Mouse (Mus musculus) kidney, postnatal 0 days (tissue): ENCODE results near the gene Arhgap23. TPM values are rescaled to one million over a fixed set of nuclear protein-coding genes. Genes with fewer than 3 reads are reported as not detected.

ENCODE experiments used
- ATAC-seq: fragments of 200-750 bp; cut with Nextera tagmentation; replicated peaks from 2 replicates; pipeline ENCODE4 v1.8.0; 2017; ENCODE audit warnings: low read depth, moderate number of reproducible peaks, moderate TSS enrichment, moderate library complexity; ENCODE audit not compliant: low FRiP score
- DNase-seq: peaks from one replicate; pipeline ENCODE4 v3.0.0-alpha.2; 2016; ENCODE audit warnings: low spot score
- H3K27ac ChIP-seq: fragments of 300-500 bp; sonication (generic); 2 replicates; pipeline ENCODE4 v1.5.1; 2014; ENCODE audit warnings: mild to moderate bottlenecking
- H3K27me3 ChIP-seq: fragments of 300-500 bp; sonication (generic); 2 replicates; pipeline ENCODE4 v1.6.1; 2014; ENCODE audit warnings: low read length, mixed read lengths; ENCODE audit not compliant: insufficient read depth
- H3K36me3 ChIP-seq: fragments of 300-500 bp; sonication (generic); 2 replicates; pipeline ENCODE4 v1.6.1; 2014; ENCODE audit warnings: low read length, mixed read lengths; ENCODE audit not compliant: insufficient read depth
- H3K4me1 ChIP-seq: fragments of 300-500 bp; sonication (generic); replicated peaks from 2 replicates; pipeline ENCODE4 v1.6.1; 2014; ENCODE audit warnings: antibody characterized with exemption, low read length, mixed read lengths; ENCODE audit not compliant: insufficient read depth
- H3K4me2 ChIP-seq: fragments of 300-500 bp; sonication (generic); 2 replicates; pipeline ENCODE4 v1.6.1; 2014; ENCODE audit warnings: mild to moderate bottlenecking, low read length, moderate library complexity, mixed read lengths
- H3K4me3 ChIP-seq: fragments of 300-500 bp; sonication (generic); replicated peaks from 2 replicates; pipeline ENCODE4 v1.5.1; 2014; ENCODE audit warnings: low read depth, low read length
- H3K9ac ChIP-seq: fragments of 300-500 bp; sonication (generic); 2 replicates; pipeline ENCODE4 v1.6.1; 2014; ENCODE audit warnings: low read depth, low read length
- H3K9me3 ChIP-seq: fragments of 300-500 bp; sonication (generic); replicated peaks from 2 replicates; pipeline ENCODE4 v1.6.1; 2016; ENCODE audit warnings: low read length, inconsistent platforms, mixed read lengths
- CTCF ChIP-seq: IDR thresholded peaks from 2 replicates; pipeline ENCODE4 v1.5.1; 2016; ENCODE audit warnings: antibody characterized with exemption, low read depth, mild to moderate bottlenecking, moderate library complexity
- WGBS: fragments of 180-500 bp; shearing (Covaris S2); extraction: QIAGEN DNeasy Blood & Tissue Kit; methylation state at CpG from one replicate; pipeline ENCODE4 v1.1.7; 2014; 5-methylcytosine and 5-hydroxymethylcytosine counted together
- polyA plus RNA-seq: library from polyadenylated mRNA; unstranded; fragments of >200 nt; fragmentation: Nextera tagmentation; extraction: Ambion mirVana; gene quantifications from 2 replicates; pipeline ENCODE4 v1.2.1, GENCODE M21; 2015

Gene Arhgap23
- polyA plus RNA-seq, 1 experiment from 2014 or later = 5.7 TPM

DNA sequence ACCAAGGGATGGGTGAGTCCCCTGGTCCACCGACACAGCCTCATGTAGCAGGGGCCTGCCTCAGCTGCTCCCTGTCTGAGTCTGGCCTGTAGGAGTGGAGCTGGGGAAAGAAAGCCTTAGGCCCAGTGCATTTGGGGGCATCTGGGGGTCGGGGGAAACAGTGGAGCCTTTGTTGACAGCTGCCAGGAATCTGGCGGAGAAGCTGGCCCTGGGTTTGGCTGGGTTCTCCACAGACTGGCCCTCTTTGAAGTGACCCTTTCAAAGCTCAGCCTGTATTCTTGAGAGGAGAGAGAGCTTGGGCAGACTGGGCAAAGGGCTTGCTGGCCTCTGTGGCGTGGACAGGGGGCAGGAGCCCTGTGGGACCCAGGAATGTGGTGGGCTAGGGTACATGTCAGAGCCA lies 7.2 kb downstream of the Arhgap23 start:
- Histone ChIP-seq H3K4me2 (no peak overlapping the region), H3K27me3 (no peaks in the 10 kb centered on the region), H3K9ac (no peak overlapping the region), H3K9me3 (no peaks in the 10 kb centered on the region), H3K36me3 (no peaks in the 10 kb centered on the region), H3K4me3 (no peak overlapping the region), H3K4me1 (no peaks in the 10 kb centered on the region; the same call in 1 of the 2 replicates), H3K27ac (no peak overlapping the region)
- ATAC-seq (no peak), DNase-seq (no peak)
- WGBS = 65% methylated on average over 4 of the region's 4 CpGs
- TF ChIP-seq CTCF = no peak

- H3K9me3 ChIP-seq = no peaks in the 10 kb centered on the region
- no peak overlapping the region for H3K4me2 ChIP-seq
- TF ChIP-seq CTCF = no peak
- no peaks in the 10 kb centered on the region for H3K36me3 ChIP-seq
- ATAC-seq (no peak), DNase-seq (no peak)
- no peak overlapping the region for H3K9ac ChIP-seq
- no peak overlapping the region for H3K4me3 ChIP-seq
- H3K4me1 ChIP-seq = no peaks in the 10 kb centered on the region; the same call in 1 of the 2 replicates
- no peak overlapping the region for H3K27ac ChIP-seq
- no peaks in the 10 kb centered on the region for H3K27me3 ChIP-seq
- WGBS = 56% methylated on average over 5 of the region's 5 CpGs
Observed at GRCm38 (mm10) chr11:97424092-97424692, 8.9 kb downstream of the Arhgap23 start.

- H3K36me3 ChIP-seq = no peaks in the 10 kb centered on the region
- no peaks in the 10 kb centered on the region; the same call in 1 of the 2 replicates for H3K4me1 ChIP-seq
- no peaks in the 10 kb centered on the region for H3K27me3 ChIP-seq
- no peaks in the 10 kb centered on the region for H3K9me3 ChIP-seq
- H3K27ac ChIP-seq = no peak overlapping the region
- no peak for DNase-seq
- no peak overlapping the region for H3K9ac ChIP-seq
- H3K4me3 ChIP-seq = no peak overlapping the region
- no peak for TF ChIP-seq CTCF
- no peak overlapping the region for H3K4me2 ChIP-seq
- 57% methylated on average over 3 of the region's 3 CpGs for WGBS
- ATAC-seq = no peak
Observed at GRCm38 (mm10) chr11:97424802-97425201, 9.5 kb downstream of the Arhgap23 start.

GRCm38 (mm10) chr11:97427794-97428725 lies 12.7 kb downstream of the Arhgap23 start:
- Histone ChIP-seq H3K27ac (no peak overlapping the region), H3K4me3 (peak overlapping the region; percentile 21), H3K4me2 (peak overlapping the region; percentile 62), H3K9ac (no peak overlapping the region), H3K9me3 (no peaks in the 10 kb centered on the region), H3K27me3 (no peaks in the 10 kb centered on the region), H3K4me1 (no peaks in the 10 kb centered on the region; the same call in 1 of the 2 replicates), H3K36me3 (no peaks in the 10 kb centered on the region)
- peak; percentile 55 for ATAC-seq
- 2% methylated on average over 32 of the region's 32 CpGs for WGBS
- TF ChIP-seq CTCF = no peak
- peak; percentile 90 for DNase-seq

DNA sequence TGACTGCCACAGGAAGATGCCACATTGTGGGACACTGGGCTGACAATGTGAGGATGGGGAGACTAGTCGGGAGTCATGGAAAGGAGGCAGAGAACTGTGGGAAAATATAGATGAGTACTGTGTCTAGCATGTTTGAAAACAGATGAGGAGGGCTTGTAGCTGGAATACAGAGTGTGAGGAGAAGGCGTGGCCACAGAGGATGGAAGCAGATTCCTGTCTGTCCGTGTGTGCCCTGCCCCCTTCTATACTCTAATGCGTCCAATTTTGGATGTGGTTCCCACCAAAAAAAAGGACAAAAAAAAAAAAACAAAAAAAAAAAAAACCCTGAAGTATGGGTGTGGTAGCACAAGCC lies 13.4 kb downstream of the Arhgap23 start:
- H3K4me3 ChIP-seq = peak overlapping the region; percentile 21; the same call in 1 of the 2 replicates
- WGBS = 58% methylated on average over 4 of the region's 4 CpGs
- H3K9me3 ChIP-seq = no peaks in the 10 kb centered on the region
- no peak overlapping the region for H3K27ac ChIP-seq
- no peaks in the 10 kb centered on the region for H3K36me3 ChIP-seq
- DNase-seq (no peak), ATAC-seq (no peak)
- H3K9ac ChIP-seq = no peak overlapping the region
- no peaks in the 10 kb centered on the region; the same call in 1 of the 2 replicates for H3K4me1 ChIP-seq
- no peak for TF ChIP-seq CTCF
- H3K4me2 ChIP-seq = peak overlapping the region; percentile 62
- H3K27me3 ChIP-seq = no peaks in the 10 kb centered on the region

GRCm38 (mm10) chr11:97429615-97430014 lies 14.3 kb downstream of the Arhgap23 start:
- ATAC-seq (no peak), DNase-seq (no peak)
- H3K4me2 ChIP-seq = no peak overlapping the region
- no peaks in the 10 kb centered on the region for H3K36me3 ChIP-seq
- H3K9me3 ChIP-seq = no peaks in the 10 kb centered on the region
- no peak overlapping the region for H3K9ac ChIP-seq
- peaks cover 1% of the 10 kb centered on the region; the same call in 1 of the 2 replicates for H3K4me1 ChIP-seq
- H3K4me3 ChIP-seq = no peak overlapping the region
- H3K27me3 ChIP-seq = no peaks in the 10 kb centered on the region
- WGBS = 74% methylated on average over 8 of the region's 8 CpGs
- H3K27ac ChIP-seq = no peak overlapping the region
- TF ChIP-seq CTCF = no peak
